Mouse (Mus musculus) bone marrow macrophage, adult 2 months (primary cell): ENCODE results near the gene Rapgef4.

Source experiments
- CTCF ChIP-seq: IDR thresholded peaks from 2 replicates; pipeline ENCODE4 v1.5.1; 2012; ENCODE audit warnings: low read depth, mild to moderate bottlenecking, low read length, moderate library complexity
- POLR2A ChIP-seq: IDR thresholded peaks from 2 replicates; pipeline ENCODE4 v1.6.1; 2012; ENCODE audit warnings: mild to moderate bottlenecking, low read depth, low read length, borderline replicate concordance

GRCm38 (mm10) chr2:72196190-72196965 is 215.3 kb downstream of the Rapgef4 start:
- TF ChIP-seq CTCF: no peak
- TF ChIP-seq POLR2A: no peak
